Mouse (Mus musculus) midbrain, embryonic 10.5 days (tissue): ENCODE results near the gene AI837181. TPM values are rescaled to one million over a fixed set of nuclear protein-coding genes. Genes with fewer than 3 reads are reported as not detected.
A peak's percentile ranks its signal among the peaks of the same experiment; 100 is the strongest.
"Not testable (repeated sequence)": the region's sequence is repeated elsewhere in the genome, so short reads cannot be mapped to it uniquely, and the experiment has no call there.

Experiments
- DNase-seq: peaks from one replicate; pipeline ENCODE4 v3.0.0-alpha.2; 2017; ENCODE audit warnings: low spot score
- H3K27ac ChIP-seq: fragments of 300-500 bp; sonication (generic); replicated peaks from 2 replicates; pipeline ENCODE4 v1.5.1; 2016; ENCODE audit warnings: mild to moderate bottlenecking
- H3K27me3 ChIP-seq: fragments of 300-500 bp; sonication (generic); 2 replicates; pipeline ENCODE4 v1.6.1; 2016; ENCODE audit warnings: low read depth, mild to moderate bottlenecking; ENCODE audit not compliant: poor library complexity, severe bottlenecking
- H3K36me3 ChIP-seq: fragments of 300-500 bp; sonication (generic); 2 replicates; pipeline ENCODE4 v1.6.1; 2016; ENCODE audit warnings: mild to moderate bottlenecking, moderate library complexity
- H3K4me1 ChIP-seq: fragments of 300-500 bp; sonication (generic); 2 replicates; pipeline ENCODE4 v1.6.1; 2016
- H3K4me3 ChIP-seq: fragments of 300-500 bp; sonication (generic); 2 replicates; pipeline ENCODE4 v1.5.1; 2016; ENCODE audit warnings: mild to moderate bottlenecking, moderate library complexity
- H3K9me3 ChIP-seq: fragments of 300-500 bp; sonication (generic); replicated peaks from 2 replicates; pipeline ENCODE4 v1.6.1; 2016; ENCODE audit warnings: mild to moderate bottlenecking
- WGBS: fragments of 180-500 bp; shearing (Covaris S2); methylation state at CpG from one replicate; pipeline ENCODE4 v1.1.7; 2016; 5-methylcytosine and 5-hydroxymethylcytosine counted together
- polyA plus RNA-seq: library from polyadenylated mRNA; unstranded; fragments of >200 nt; fragmentation: Nextera tagmentation; extraction: Ambion mirVana; gene quantifications from 2 replicates; pipeline ENCODE4 v1.2.1, GENCODE M21; 2016

Gene AI837181
- polyA plus RNA-seq, 1 experiment from 2014 or later: 45.1 TPM

- 28% methylated on average over 7 of the region's 7 CpGs for WGBS
- Histone ChIP-seq H3K27ac (peak overlapping the region; percentile 81), H3K27me3 (no peaks in the 10 kb centered on the region), H3K4me3 (peak overlapping the region; percentile 52), H3K9me3 (no peaks in the 10 kb centered on the region), H3K36me3 (0 out of 2 replicates have a peak, but pooled peaks cover 4% of the 10 kb centered on the region), H3K4me1 (peaks cover 18% of the 10 kb centered on the region)
- no peak for DNase-seq
These were observed 19.0 kb upstream of the AI837181 start for GRCm38 (mm10) chr19:5405924-5406323.

- H3K4me3 ChIP-seq: peak overlapping the region; percentile 61
- not testable (repeated sequence) for H3K36me3 ChIP-seq, H3K27me3 ChIP-seq, H3K9me3 ChIP-seq
- H3K27ac ChIP-seq: peak overlapping the region; percentile 87
- DNase-seq: peak; percentile 62
- H3K4me1 ChIP-seq: peaks cover 19% of the 10 kb centered on the region
- WGBS: 15% methylated on average over 25 of the region's 25 CpGs
These were observed 18.3 kb upstream of the AI837181 start for GRCm38 (mm10) chr19:5406531-5407126.

GRCm38 (mm10) chr19:5407133-5407532, 17.8 kb upstream of the AI837181 start:
- 22% methylated on average over 7 of the region's 7 CpGs for WGBS
- no peaks in the 10 kb centered on the region for H3K27me3 ChIP-seq
- 0 out of 2 replicates have a peak, but pooled peaks cover 4% of the 10 kb centered on the region for H3K36me3 ChIP-seq
- peaks cover 22% of the 10 kb centered on the region for H3K4me1 ChIP-seq
- no peaks in the 10 kb centered on the region for H3K9me3 ChIP-seq
- peak overlapping the region; percentile 87 for H3K27ac ChIP-seq
- H3K4me3 ChIP-seq: peak overlapping the region; percentile 61
- DNase-seq: peak; percentile 62

- 91% methylated on average over 13 of the region's 13 CpGs for WGBS
- H3K4me1 ChIP-seq: peaks cover 22% of the 10 kb centered on the region
- no peak for DNase-seq
- no peaks in the 10 kb centered on the region for H3K27me3 ChIP-seq
- H3K4me3 ChIP-seq: peak overlapping the region; percentile 61; the same call in 1 of the 2 replicates
- H3K36me3 ChIP-seq: 0 out of 2 replicates have a peak, but pooled peaks cover 4% of the 10 kb centered on the region
- H3K9me3 ChIP-seq: no peaks in the 10 kb centered on the region
- no peak overlapping the region for H3K27ac ChIP-seq
These were observed 16.6 kb upstream of the AI837181 start for GRCm38 (mm10) chr19:5408057-5409001.

GRCm38 (mm10) chr19:5409068-5409467, 15.9 kb upstream of the AI837181 start:
- Histone ChIP-seq H3K27me3 (no peaks in the 10 kb centered on the region), H3K27ac (no peak overlapping the region), H3K9me3 (no peaks in the 10 kb centered on the region), H3K4me1 (peaks cover 22% of the 10 kb centered on the region), H3K36me3 (0 out of 2 replicates have a peak, but pooled peaks cover 4% of the 10 kb centered on the region), H3K4me3 (no peak overlapping the region)
- DNase-seq: no peak
- 84% methylated on average over 5 of the region's 5 CpGs for WGBS

GRCm38 (mm10) chr19:5410641-5411040, 14.3 kb upstream of the AI837181 start:
- no peak overlapping the region for H3K4me3 ChIP-seq
- 87% methylated on average over 5 of the region's 5 CpGs for WGBS

GRCm38 (mm10) chr19:5411961-5412360, 13.0 kb upstream of the AI837181 start:
- H3K27ac ChIP-seq: no peak overlapping the region
- no peaks in the 10 kb centered on the region for H3K27me3 ChIP-seq
- DNase-seq: no peak
- 0 out of 2 replicates have a peak, but pooled peaks cover 4% of the 10 kb centered on the region for H3K36me3 ChIP-seq
- H3K9me3 ChIP-seq: no peaks in the 10 kb centered on the region
- H3K4me1 ChIP-seq: peaks cover 14% of the 10 kb centered on the region
- H3K4me3 ChIP-seq: no peak overlapping the region
- WGBS: 79% methylated on average over 5 of the region's 5 CpGs

More at GRCm38 (mm10) chr19:5410641-5411040, 14.3 kb upstream of the AI837181 start:
- peaks cover 20% of the 10 kb centered on the region for H3K4me1 ChIP-seq
- H3K27me3 ChIP-seq: no peaks in the 10 kb centered on the region
- DNase-seq: no peak
- H3K27ac ChIP-seq: no peak overlapping the region
- 0 out of 2 replicates have a peak, but pooled peaks cover 4% of the 10 kb centered on the region for H3K36me3 ChIP-seq
- H3K9me3 ChIP-seq: no peaks in the 10 kb centered on the region

GRCm38 (mm10) chr19:5413840-5414239, 11.1 kb upstream of the AI837181 start:
- Histone ChIP-seq H3K4me1 (peaks cover 4% of the 10 kb centered on the region; the same call in 1 of the 2 replicates), H3K27me3 (no peaks in the 10 kb centered on the region), H3K27ac (no peak overlapping the region), H3K4me3 (no peak overlapping the region), H3K9me3 (no peaks in the 10 kb centered on the region), H3K36me3 (0 out of 2 replicates have a peak, but pooled peaks cover 8% of the 10 kb centered on the region)
- 83% methylated on average over 4 of the region's 4 CpGs for WGBS
- DNase-seq: no peak

GRCm38 (mm10) chr19:5414534-5414957, 10.4 kb upstream of the AI837181 start:
- H3K4me3 ChIP-seq: no peak overlapping the region
- H3K36me3 ChIP-seq: peaks cover 7% of the 10 kb centered on the region; the same call in 1 of the 2 replicates
- 72% methylated on average over 2 of the region's 2 CpGs for WGBS
- H3K4me1 ChIP-seq: peaks cover 4% of the 10 kb centered on the region; the same call in 1 of the 2 replicates
- H3K9me3 ChIP-seq: no peaks in the 10 kb centered on the region
- H3K27me3 ChIP-seq: no peaks in the 10 kb centered on the region
- DNase-seq: no peak
- H3K27ac ChIP-seq: no peak overlapping the region

- Histone ChIP-seq H3K27me3 (no peaks in the 10 kb centered on the region), H3K4me1 (peaks cover 17% of the 10 kb centered on the region), H3K4me3 (no peak overlapping the region), H3K9me3 (no peaks in the 10 kb centered on the region), H3K27ac (no peak overlapping the region), H3K36me3 (peaks cover 46% of the 10 kb centered on the region)
- no peak for DNase-seq
- 90% methylated on average over 8 of the region's 8 CpGs for WGBS
These were observed 6.0 kb upstream of the AI837181 start for GRCm38 (mm10) chr19:5418750-5419466.

GRCm38 (mm10) chr19:5419630-5420029, 5.3 kb upstream of the AI837181 start:
- 93% methylated on average over 9 of the region's 9 CpGs for WGBS
- DNase-seq: no peak

GRCm38 (mm10) chr19:5420579-5420978, 4.4 kb upstream of the AI837181 start:
- no peaks in the 10 kb centered on the region for H3K27me3 ChIP-seq
- no peak overlapping the region for H3K27ac ChIP-seq
- no peaks in the 10 kb centered on the region for H3K9me3 ChIP-seq
- WGBS: 96% methylated on average over 6 of the region's 6 CpGs
- H3K4me1 ChIP-seq: peaks cover 22% of the 10 kb centered on the region
- H3K4me3 ChIP-seq: no peak overlapping the region; the same call in 1 of the 2 replicates
- DNase-seq: no peak
- peaks cover 46% of the 10 kb centered on the region for H3K36me3 ChIP-seq

More at GRCm38 (mm10) chr19:5419630-5420029, 5.3 kb upstream of the AI837181 start:
- Histone ChIP-seq H3K9me3 (no peaks in the 10 kb centered on the region), H3K27me3 (no peaks in the 10 kb centered on the region), H3K27ac (no peak overlapping the region), H3K4me1 (peaks cover 21% of the 10 kb centered on the region), H3K4me3 (no peak overlapping the region), H3K36me3 (peaks cover 46% of the 10 kb centered on the region)
